Mouse (Mus musculus) erythroblast, embryonic 14.5 days (primary cell): ENCODE results near the gene Doc2a. TPM values are rescaled to one million over a fixed set of nuclear protein-coding genes. Genes with fewer than 3 reads are reported as not detected.

ENCODE experiments used
- H3K27me3 ChIP-seq: 2 replicates; pipeline ENCODE4 v1.6.1; 2012; ENCODE audit warnings: inconsistent platforms; ENCODE audit not compliant: control insufficient read depth
- H3K36me3 ChIP-seq: 2 replicates; pipeline ENCODE4 v1.6.1; 2012; ENCODE audit warnings: mild to moderate bottlenecking, inconsistent platforms; ENCODE audit not compliant: control insufficient read depth
- H3K4me1 ChIP-seq: 2 replicates; pipeline ENCODE4 v1.6.1; 2012; ENCODE audit warnings: inconsistent platforms; ENCODE audit not compliant: control insufficient read depth
- H3K4me3 ChIP-seq: replicated peaks from 2 replicates; pipeline ENCODE3; 2012; ENCODE audit warnings: moderate library complexity, mild to moderate bottlenecking, inconsistent platforms
- H3K9me3 ChIP-seq: 2 replicates; pipeline ENCODE4 v1.6.1; 2012; ENCODE audit warnings: low read length, inconsistent platforms, mixed read lengths; ENCODE audit not compliant: control insufficient read depth
- GATA1 ChIP-seq: IDR thresholded peaks from 2 replicates; pipeline ENCODE4 v1.6.1; 2012; ENCODE audit warnings: low read length, inconsistent platforms, mixed read lengths
- TAL1 ChIP-seq: IDR thresholded peaks from 3 replicates; pipeline ENCODE4 v1.6.1; 2012; ENCODE audit warnings: low read length, inconsistent platforms, mixed read lengths
- polyA plus RNA-seq: library from polyadenylated mRNA; stranded (reverse); fragments of >175 nt; gene quantifications from 2 replicates; pipeline ENCODE4 v1.2.3, GENCODE M21; 2012

Doc2a gene
- polyA plus RNA-seq, 1 experiment: not detected

DNA sequence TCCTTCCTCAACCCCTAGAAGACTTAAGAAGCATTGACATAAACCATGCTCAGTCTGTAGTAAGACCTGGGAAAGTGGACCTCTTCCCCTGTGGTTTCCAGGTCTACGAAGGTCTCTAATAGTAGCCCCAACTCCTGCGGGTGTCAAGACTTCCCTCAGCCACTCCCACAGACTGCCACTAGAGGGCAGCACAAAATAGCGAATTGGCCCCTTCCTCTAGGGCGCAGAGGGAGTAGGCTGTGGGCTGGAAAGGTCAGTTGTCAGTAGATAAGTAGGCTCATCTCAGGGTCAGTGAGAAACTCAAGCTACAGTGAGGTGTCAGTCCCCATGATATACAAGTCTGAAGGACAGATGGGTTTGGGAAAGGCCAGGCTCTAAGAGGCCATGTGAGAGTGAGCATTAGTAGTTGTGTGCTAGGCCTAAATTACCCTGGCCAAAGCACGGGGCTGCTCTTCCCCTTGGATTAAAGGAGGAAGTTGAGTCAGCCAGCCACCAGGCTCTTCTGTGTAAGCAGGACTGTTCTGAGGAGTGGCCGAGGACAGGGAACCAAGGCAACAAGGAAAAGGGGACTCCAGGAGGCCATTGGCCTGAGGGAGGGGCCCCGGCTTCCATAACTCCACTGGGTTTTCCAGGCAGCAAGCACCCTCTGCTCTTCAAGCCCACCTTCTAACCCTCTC is 25.2 kb upstream of the Doc2a start:
- Histone ChIP-seq H3K36me3 (no peaks in the 10 kb centered on the region), H3K4me3 (no peak overlapping the region), H3K9me3 (peaks cover 6% of the 10 kb centered on the region), H3K27me3 (peaks cover 42% of the 10 kb centered on the region), H3K4me1 (peaks cover 5% of the 10 kb centered on the region)
- no peak for TF ChIP-seq TAL1

DNA sequence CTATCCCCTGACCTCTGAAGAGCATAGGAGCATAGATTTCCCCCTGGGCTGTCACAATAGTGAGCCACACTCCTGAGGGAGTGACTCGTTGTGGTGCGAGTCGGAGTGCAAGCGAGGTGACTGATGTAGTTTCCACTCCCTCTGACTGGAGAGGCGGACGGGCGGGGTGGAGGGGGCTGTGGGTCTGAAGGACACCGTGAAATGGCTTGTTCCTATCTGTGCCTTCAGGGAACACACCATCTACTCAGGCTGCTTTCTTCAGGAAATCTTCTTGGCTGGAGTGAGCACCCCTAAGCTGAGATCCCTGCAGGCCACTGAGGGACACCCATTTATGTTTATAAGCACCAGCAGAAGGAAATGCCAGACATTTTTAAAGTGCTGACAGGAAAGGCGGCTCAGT is 24.5 kb upstream of the Doc2a start:
- Histone ChIP-seq H3K4me1 (peaks cover 5% of the 10 kb centered on the region), H3K4me3 (no peak overlapping the region), H3K9me3 (peaks cover 6% of the 10 kb centered on the region), H3K27me3 (peaks cover 44% of the 10 kb centered on the region), H3K36me3 (no peaks in the 10 kb centered on the region)
- TF ChIP-seq GATA1 (no peak), TAL1 (no peak)

DNA sequence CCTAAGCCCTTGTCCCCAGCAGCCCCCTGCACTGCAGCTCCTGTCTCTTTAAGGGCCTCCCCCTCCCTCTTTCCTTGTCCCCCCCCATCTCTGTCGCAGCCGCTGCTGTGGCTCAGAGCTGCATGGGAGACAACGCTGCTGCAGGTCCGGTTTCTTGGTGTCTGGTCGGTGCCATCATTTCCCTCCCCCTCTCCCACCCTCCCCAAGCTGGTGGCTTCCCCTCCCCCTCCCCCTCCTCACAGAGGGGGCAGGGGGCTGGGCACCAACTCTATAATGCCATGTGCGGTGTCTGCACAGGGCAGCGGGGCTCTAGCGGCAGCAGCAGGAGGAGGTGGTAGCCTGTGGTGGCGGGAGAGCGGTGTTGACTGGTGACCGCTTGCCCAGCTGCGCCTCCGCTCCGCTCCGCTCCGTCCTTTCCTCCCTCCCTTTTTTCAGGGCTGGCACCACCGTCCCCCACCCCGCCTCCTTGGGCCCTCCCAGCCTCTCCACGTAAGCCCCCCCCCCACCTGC is 24.0 kb upstream of the Doc2a start:
- Histone ChIP-seq H3K4me3 (no peak overlapping the region), H3K27me3 (peaks cover 44% of the 10 kb centered on the region), H3K36me3 (no peaks in the 10 kb centered on the region), H3K4me1 (peaks cover 5% of the 10 kb centered on the region), H3K9me3 (peaks cover 6% of the 10 kb centered on the region)
- TF ChIP-seq TAL1 (no peak), GATA1 (no peak)

DNA sequence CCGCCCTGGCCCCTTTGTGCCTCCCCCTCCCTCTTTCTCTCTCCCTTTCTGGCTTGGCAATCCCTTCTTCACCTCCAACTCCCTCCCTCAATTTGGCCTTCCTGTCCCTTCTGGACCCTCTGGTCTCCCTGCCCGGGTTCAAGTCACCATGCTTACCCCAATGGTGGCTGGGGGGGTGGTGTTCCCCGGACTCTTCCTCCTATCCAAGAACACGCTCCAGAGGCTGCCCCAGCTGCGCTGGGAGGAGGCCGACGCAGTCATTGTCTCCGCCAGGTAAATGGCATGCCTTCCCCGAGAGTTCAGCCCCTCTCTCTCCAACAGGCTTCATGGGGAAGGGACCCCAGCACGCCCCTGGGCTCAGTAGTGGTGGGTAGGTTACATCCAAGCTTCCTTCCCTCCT is 23.3 kb upstream of the Doc2a start:
- TF ChIP-seq TAL1: no peak
- Histone ChIP-seq H3K36me3 (no peaks in the 10 kb centered on the region), H3K4me1 (peaks cover 5% of the 10 kb centered on the region), H3K4me3 (no peak overlapping the region), H3K9me3 (peaks cover 4% of the 10 kb centered on the region), H3K27me3 (peaks cover 48% of the 10 kb centered on the region)

DNA sequence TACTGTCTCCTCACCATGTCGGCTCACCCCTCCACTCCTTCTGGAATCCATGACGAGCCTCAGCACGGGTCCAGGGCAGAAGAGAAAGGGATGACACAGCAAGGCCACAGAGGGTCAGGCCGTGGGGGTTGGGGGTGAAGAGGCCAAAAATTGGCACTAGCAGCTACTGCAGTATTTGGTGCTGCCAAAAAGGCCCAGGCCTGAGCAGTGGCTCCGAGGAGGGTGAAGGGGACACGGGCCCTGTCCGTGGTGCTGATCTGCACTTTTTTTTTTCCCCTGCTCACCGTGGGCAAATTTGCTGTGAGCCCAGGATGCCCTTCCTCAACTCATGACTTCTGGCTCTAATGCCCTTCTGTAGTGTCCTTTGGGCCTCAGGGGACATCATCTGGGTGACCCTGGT is 21.8 kb upstream of the Doc2a start:
- Histone ChIP-seq H3K27me3 (peaks cover 62% of the 10 kb centered on the region), H3K36me3 (no peaks in the 10 kb centered on the region), H3K9me3 (no peaks in the 10 kb centered on the region), H3K4me1 (peaks cover 5% of the 10 kb centered on the region), H3K4me3 (no peak overlapping the region)
- TF ChIP-seq TAL1 (no peak), GATA1 (no peak)

DNA sequence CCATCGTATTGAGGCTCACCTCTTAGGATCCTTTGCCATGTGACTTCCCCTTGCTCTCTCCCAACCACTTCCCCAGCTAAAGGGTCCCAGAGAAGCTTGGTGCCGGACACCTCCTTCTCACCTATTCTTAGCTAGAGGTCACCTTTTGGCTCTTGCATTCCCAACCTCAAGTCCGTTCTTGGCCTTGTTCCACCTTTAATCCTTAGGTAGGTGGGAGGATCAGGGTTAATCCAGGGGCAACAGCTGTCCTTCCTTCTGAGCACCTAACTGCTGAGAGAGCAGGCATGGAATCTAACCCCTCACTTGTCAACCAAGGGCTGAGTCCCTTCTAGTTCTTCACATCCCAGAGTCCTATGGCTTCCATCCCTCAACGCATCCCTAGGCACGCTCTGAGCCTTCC is 21.3 kb upstream of the Doc2a start:
- Histone ChIP-seq H3K27me3 (peaks cover 66% of the 10 kb centered on the region), H3K4me1 (peaks cover 5% of the 10 kb centered on the region), H3K9me3 (no peaks in the 10 kb centered on the region), H3K36me3 (no peaks in the 10 kb centered on the region), H3K4me3 (no peak overlapping the region)
- TF ChIP-seq TAL1 (no peak), GATA1 (no peak)

DNA sequence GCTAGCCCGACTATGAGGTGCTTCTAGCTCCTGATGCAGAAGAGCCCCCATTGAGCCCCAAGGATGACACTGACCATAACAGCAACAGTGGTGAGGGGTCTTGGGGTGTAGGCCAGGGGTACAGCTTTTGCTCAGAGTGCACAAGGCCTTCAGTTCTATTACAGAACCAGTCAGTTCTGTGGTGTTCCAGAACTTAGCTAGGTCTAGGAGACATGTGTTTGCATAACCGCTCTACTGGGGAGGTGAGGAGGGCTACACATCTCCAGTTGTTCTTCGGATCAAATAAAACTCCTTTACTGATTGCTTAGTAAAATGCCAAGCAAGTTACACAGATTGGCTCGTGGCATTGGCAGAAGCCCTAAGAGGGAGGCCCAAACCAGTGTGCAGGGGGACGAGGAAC is 15.7 kb upstream of the Doc2a start, which contains the start of gene 4930451I11Rik:
Gene 4930451I11Rik, minus strand, starts transcription at position 101 of the 400 bp plus-strand sequence.
- H3K9me3 ChIP-seq: no peaks in the 10 kb centered on the region
- H3K4me1 ChIP-seq: peaks cover 8% of the 10 kb centered on the region
- H3K27me3 ChIP-seq: peaks cover 31% of the 10 kb centered on the region
- TF ChIP-seq GATA1 (no peak), TAL1 (no peak)
- H3K36me3 ChIP-seq: no peaks in the 10 kb centered on the region
- H3K4me3 ChIP-seq: peak within 1 kb of the TSS; percentile 48

DNA sequence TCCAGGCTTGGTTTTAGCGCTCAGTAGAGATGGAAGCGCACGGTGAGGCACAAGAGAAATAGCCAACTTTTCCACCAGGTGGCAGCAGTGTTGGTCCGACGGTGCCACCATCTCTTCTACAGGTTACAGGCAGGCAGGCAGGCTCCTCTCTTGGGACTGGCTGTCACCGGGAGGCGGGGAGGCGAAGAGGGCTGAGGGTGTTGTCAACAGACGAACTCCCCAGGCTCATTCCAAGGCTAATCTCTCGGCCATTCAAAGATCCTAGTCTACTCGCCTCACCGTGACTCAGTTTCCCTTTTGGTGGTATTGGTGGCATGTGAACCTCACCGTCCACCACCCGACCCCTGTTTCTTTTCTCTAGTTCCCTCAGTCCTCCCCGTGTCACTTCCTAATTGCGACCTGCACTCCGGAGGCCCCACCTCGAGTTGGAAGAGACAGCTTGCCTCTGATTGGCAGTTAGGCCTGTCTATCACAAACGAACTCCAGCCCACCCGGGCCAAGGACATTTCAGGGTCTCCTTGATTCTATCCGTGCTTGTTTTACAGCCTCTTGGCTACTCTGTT is 15.1 kb upstream of the Doc2a start:
- peaks cover 31% of the 10 kb centered on the region for H3K27me3 ChIP-seq
- H3K4me1 ChIP-seq: peaks cover 8% of the 10 kb centered on the region

DNA sequence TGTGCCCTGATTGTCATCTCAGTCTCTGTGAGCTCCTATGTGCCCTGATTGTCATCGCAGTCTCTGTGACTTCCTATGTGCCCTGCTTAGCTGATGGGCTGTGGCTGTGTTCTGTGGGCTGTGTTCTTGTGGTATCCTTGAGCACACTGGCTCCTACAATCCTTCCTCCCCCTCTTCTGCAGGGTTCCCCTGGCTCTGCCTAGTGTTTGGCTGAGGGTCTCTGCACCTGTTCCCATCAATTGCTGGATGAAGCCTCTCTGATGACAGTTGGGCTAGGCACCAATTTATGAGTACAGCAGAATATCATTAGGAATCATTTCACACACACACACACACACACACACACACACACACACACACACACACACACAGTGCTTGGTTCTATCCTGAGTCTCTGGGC is 13.9 kb upstream of the Doc2a start:
- Histone ChIP-seq H3K27me3 (peaks cover 28% of the 10 kb centered on the region), H3K36me3 (no peaks in the 10 kb centered on the region), H3K9me3 (no peaks in the 10 kb centered on the region), H3K4me3 (no peak overlapping the region), H3K4me1 (peaks cover 8% of the 10 kb centered on the region)
- no peak for TF ChIP-seq TAL1
- no peak for TF ChIP-seq GATA1

More for the DNA sequence above, 15.1 kb upstream of the Doc2a start:
- Histone ChIP-seq H3K4me3 (peak overlapping the region; percentile 48), H3K36me3 (no peaks in the 10 kb centered on the region), H3K9me3 (no peaks in the 10 kb centered on the region)
- TF ChIP-seq GATA1 (no peak), TAL1 (no peak)

DNA sequence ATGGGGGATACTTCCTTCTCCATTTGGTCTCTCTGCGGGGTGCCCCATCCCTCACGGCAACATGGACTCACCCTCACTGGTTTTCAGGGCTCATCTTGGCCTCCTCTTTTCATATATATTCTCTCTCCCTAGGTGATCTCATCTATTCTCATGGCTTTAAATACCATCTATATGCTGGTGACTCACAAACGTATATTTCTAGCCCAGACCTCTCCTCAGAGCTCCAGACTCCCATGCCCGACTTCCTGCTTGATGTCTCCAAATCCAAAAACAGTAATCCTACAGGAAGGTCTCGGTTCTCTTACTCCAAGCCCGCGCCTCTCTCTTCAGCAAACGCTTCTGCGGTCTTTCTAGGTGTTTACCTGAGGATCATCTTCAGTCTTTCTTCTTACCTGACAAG is 3.9 kb upstream of the Doc2a start:
- TF ChIP-seq TAL1: no peak
- no peak for TF ChIP-seq GATA1
- Histone ChIP-seq H3K4me3 (no peak overlapping the region), H3K4me1 (peaks cover 2% of the 10 kb centered on the region)

More for the DNA sequence above, 3.9 kb upstream of the Doc2a start:
- Histone ChIP-seq H3K9me3 (peaks cover 7% of the 10 kb centered on the region; the same call in 1 of the 2 replicates), H3K27me3 (peaks cover 37% of the 10 kb centered on the region), H3K36me3 (no peaks in the 10 kb centered on the region)
